Mouse (Mus musculus) limb, embryonic 12.5 days (tissue): ENCODE measurements at regions not wholly inside any gene's neighbourhood (a gene's known extent, or its start where the extent isn't known, plus 50 kb on each side); places are given as distances from the start of the nearest gene placed in this dataset.

Source experiments
- ATAC-seq: fragments of 200-750 bp; cut with Nextera tagmentation; 2 replicates; pipeline ENCODE4 v1.8.0; 2017; ENCODE audit warnings: low read depth, moderate TSS enrichment; ENCODE audit not compliant: insufficient number of reproducible peaks, insufficient read depth, low FRiP score, low TSS enrichment
- H3K27ac ChIP-seq: fragments of 300-500 bp; sonication (generic); 2 replicates; pipeline ENCODE4 v1.5.1; 2016; ENCODE audit warnings: mild to moderate bottlenecking, moderate library complexity
- H3K27me3 ChIP-seq: fragments of 300-500 bp; sonication (generic); 2 replicates; pipeline ENCODE4 v1.6.1; 2016; ENCODE audit warnings: mild to moderate bottlenecking, moderate library complexity
- H3K36me3 ChIP-seq: fragments of 300-500 bp; sonication (generic); 2 replicates; pipeline ENCODE4 v1.6.1; 2016; ENCODE audit warnings: mild to moderate bottlenecking, moderate library complexity
- H3K4me1 ChIP-seq: fragments of 300-500 bp; sonication (generic); replicated peaks from 2 replicates; pipeline ENCODE4 v1.6.1; 2016
- H3K4me2 ChIP-seq: fragments of 300-500 bp; sonication (generic); 2 replicates; pipeline ENCODE4 v1.6.1; 2016; ENCODE audit warnings: mild to moderate bottlenecking, moderate library complexity
- H3K4me3 ChIP-seq: fragments of 300-500 bp; sonication (generic); replicated peaks from 2 replicates; pipeline ENCODE4 v1.5.1; 2016; ENCODE audit warnings: mild to moderate bottlenecking
- H3K9ac ChIP-seq: fragments of 300-500 bp; sonication (generic); replicated peaks from 2 replicates; pipeline ENCODE4 v1.6.1; 2016; ENCODE audit warnings: mild to moderate bottlenecking, moderate library complexity
- H3K9me3 ChIP-seq: fragments of 300-500 bp; sonication (generic); 2 replicates; pipeline ENCODE4 v1.6.1; 2016; ENCODE audit warnings: mild to moderate bottlenecking, moderate library complexity
- WGBS: fragments of 180-500 bp; shearing (Covaris S2); methylation state at CpG from one replicate; pipeline ENCODE4 v1.1.7; 2016; 5-methylcytosine and 5-hydroxymethylcytosine counted together

DNA sequence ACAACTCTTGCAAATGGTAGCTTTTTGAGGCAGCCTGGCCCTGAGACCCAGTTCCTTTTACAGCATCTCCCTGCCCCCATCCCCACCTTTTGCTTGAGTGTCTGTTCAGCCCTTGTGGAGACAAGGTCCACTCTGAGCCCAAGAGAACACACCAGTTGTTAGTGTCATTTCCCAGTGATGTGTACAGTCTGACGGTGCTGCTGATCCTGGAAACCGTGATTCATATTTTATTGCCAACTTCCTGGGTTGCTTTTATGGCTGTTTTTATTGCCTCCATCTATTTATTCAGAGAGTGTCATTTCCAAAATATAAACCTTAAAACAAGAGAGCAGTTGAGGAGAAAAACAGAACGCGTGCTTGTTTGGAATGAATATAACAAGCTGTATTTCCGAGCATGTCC, 309.6 kb upstream of the Isl1 start:
- no peak overlapping the region for H3K9ac ChIP-seq
- no peaks in the 10 kb centered on the region for H3K9me3 ChIP-seq
- 62% methylated on average over 5 of the region's 5 CpGs for WGBS
- no peak overlapping the region for H3K27ac ChIP-seq
- no peak overlapping the region for H3K4me2 ChIP-seq
- H3K4me3 ChIP-seq: no peak overlapping the region
- no peaks in the 10 kb centered on the region for H3K4me1 ChIP-seq
- ATAC-seq: no peak
- H3K27me3 ChIP-seq: no peaks in the 10 kb centered on the region
- H3K36me3 ChIP-seq: no peaks in the 10 kb centered on the region

DNA sequence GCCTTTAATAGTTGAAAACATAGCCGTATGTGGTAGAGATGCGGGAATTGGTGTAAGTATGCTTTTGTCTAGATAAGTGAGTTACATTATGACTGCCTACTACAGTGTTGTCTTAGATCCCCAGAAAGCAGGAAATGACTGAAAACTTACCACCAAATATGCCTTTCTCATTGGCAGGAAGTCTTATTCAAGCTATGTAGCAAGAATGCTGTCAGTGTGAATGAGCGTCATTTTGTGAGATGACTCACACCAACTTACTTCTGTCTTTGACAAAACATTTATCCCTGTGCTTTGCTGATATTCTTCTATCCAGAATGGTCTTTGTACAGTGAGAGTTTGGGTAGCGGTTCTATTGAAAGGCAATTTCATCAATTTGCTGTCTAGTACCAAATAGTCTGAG, 286.9 kb upstream of the Isl1 start:
- Histone ChIP-seq H3K36me3 (no peaks in the 10 kb centered on the region), H3K9ac (no peak overlapping the region), H3K9me3 (no peaks in the 10 kb centered on the region), H3K4me2 (no peak overlapping the region), H3K4me3 (no peak overlapping the region), H3K27me3 (no peaks in the 10 kb centered on the region), H3K4me1 (no peaks in the 10 kb centered on the region), H3K27ac (no peak overlapping the region)
- ATAC-seq: no peak
- WGBS: 93% methylated on average over 4 of the region's 4 CpGs

DNA sequence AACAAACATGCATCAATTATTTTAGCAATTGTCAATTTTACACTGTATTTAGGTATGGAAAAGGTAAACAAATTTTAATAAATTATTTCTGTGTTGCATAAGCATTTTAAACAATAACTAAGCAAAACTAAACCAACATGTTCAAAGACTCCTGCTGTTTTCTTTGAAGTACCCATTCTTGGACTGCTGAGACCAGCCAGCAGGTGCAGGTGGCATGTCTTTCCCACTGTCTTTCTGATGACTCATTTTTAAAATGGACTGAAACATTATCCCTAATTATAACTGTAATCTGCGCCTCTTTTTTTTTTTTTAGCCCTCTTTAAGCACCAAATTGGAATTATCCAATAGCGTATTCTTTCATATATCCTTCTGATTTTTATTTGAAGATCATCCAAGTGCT, 286.0 kb upstream of the Isl1 start:
- Histone ChIP-seq H3K9ac (no peak overlapping the region), H3K9me3 (no peaks in the 10 kb centered on the region), H3K36me3 (no peaks in the 10 kb centered on the region), H3K27me3 (no peaks in the 10 kb centered on the region), H3K4me1 (no peaks in the 10 kb centered on the region), H3K4me3 (no peak overlapping the region), H3K27ac (no peak overlapping the region), H3K4me2 (no peak overlapping the region)
- 92% methylated on average over 2 of the region's 2 CpGs for WGBS
- ATAC-seq: no peak

DNA sequence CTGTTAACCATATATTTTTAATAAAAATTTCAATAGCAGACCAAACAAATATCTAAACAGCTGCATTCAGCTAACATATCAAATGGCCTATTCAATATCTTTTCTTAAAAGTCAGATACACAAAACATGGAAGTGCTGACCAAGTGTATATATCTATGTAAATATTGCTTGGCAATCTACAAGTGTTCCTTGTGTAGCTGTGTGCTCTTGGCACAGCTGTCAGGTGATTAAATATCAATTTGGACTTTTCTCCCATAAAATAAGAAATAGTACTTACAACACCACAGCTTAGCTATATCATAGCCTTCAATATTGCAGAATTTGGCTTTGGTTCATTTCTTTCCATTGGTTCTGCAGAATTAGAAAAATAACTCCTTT, 266.5 kb upstream of the Isl1 start:
- H3K9ac ChIP-seq: no peak overlapping the region
- H3K36me3 ChIP-seq: no peaks in the 10 kb centered on the region
- no peak overlapping the region for H3K4me2 ChIP-seq
- H3K4me1 ChIP-seq: no peaks in the 10 kb centered on the region
- H3K9me3 ChIP-seq: no peaks in the 10 kb centered on the region; the same call in 1 of the 2 replicates
- no peak overlapping the region for H3K27ac ChIP-seq
- ATAC-seq: no peak
- H3K4me3 ChIP-seq: no peak overlapping the region
- no peaks in the 10 kb centered on the region for H3K27me3 ChIP-seq

DNA sequence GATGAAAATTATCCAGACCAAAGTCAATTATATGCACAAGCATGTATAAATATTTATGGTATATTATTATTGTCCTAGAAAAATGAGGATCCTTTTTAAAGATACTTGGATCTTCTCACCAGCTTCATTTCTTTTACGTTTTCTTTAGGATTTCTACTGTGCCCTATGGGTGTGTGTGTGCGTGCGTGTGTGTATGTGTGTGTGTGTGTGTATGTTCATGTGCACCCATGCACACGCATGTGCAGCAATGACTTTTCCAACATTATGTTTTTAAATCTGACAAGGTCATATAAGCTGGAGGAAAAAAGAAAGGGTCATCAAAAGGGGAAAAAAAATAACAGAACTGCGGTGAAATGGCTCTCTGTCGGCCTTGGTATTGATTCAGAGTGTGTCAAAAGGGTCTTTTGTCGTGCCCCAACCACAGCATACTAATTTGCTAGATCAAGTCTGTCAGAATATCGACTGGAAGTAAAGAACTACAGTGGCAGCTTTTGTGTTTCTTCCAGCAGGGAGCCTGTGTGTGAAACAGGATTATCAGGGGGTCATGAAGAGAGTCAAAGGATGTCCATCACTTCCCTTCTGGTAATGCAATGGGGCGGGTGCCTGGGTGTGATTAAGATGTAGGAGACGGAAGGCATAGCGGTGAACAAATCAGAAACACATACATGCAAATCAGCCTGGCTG, 265.9 kb upstream of the Isl1 start:
- H3K9me3 ChIP-seq: no peaks in the 10 kb centered on the region; the same call in 1 of the 2 replicates
- H3K9ac ChIP-seq: no peak overlapping the region
- H3K4me2 ChIP-seq: no peak overlapping the region
- WGBS: 82% methylated on average over 11 of the region's 11 CpGs
- H3K27ac ChIP-seq: no peak overlapping the region
- no peak overlapping the region for H3K4me3 ChIP-seq
- H3K27me3 ChIP-seq: no peaks in the 10 kb centered on the region
- no peak for ATAC-seq
- H3K36me3 ChIP-seq: no peaks in the 10 kb centered on the region
- no peaks in the 10 kb centered on the region for H3K4me1 ChIP-seq

DNA sequence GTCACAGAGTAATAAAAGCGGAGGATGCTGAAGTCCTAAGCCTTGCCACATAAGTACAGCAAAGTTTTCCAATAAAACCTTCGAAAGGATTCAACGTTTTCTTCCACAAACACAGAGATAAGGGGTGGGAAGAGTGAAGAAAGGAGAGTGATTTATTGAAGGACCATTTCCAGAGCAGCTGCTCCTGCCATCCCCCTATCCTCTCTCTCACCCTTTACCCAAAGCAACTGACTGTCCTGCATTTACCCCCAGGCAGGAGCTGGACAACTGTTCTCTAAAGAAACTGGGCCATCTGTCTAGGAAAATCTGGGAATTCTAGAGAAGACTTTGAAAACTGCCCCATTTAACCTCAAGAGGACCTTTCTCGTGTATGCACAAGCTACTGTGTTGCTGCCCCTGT, 245.6 kb upstream of the Isl1 start:
- ATAC-seq: no peak
- H3K4me3 ChIP-seq: no peak overlapping the region
- WGBS: 46% methylated on average over 4 of the region's 4 CpGs

DNA sequence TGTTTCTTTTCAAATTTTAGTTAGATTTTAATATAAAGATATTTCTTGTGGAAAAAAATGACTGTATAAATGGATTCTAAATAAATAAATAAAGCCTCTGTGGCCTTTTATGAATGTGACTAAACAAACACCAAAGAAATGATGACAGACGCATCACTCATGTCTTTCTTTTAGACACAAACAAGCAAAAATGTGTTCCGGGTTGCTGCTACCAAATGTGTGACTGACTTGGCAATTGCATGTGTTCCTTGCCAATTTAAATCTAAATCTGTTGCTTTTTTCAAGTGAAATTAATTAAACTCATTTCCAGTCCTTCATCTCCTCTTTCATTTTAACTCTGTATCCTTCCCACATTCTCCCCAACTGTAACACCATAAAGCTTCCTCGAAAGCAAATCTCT, 225.7 kb upstream of the Isl1 start:
- H3K27me3 ChIP-seq: no peaks in the 10 kb centered on the region
- H3K27ac ChIP-seq: no peak overlapping the region
- no peak overlapping the region for H3K4me2 ChIP-seq
- H3K9me3 ChIP-seq: no peaks in the 10 kb centered on the region
- H3K4me1 ChIP-seq: no peaks in the 10 kb centered on the region
- 90% methylated on average over 3 of the region's 3 CpGs for WGBS
- H3K9ac ChIP-seq: no peak overlapping the region
- H3K4me3 ChIP-seq: no peak overlapping the region
- no peaks in the 10 kb centered on the region for H3K36me3 ChIP-seq
- ATAC-seq: no peak

More for the DNA sequence above, 245.6 kb upstream of the Isl1 start:
- Histone ChIP-seq H3K9ac (no peak overlapping the region), H3K9me3 (no peaks in the 10 kb centered on the region), H3K4me2 (no peak overlapping the region), H3K4me1 (no peaks in the 10 kb centered on the region), H3K27me3 (no peaks in the 10 kb centered on the region), H3K27ac (no peak overlapping the region), H3K36me3 (no peaks in the 10 kb centered on the region)

DNA sequence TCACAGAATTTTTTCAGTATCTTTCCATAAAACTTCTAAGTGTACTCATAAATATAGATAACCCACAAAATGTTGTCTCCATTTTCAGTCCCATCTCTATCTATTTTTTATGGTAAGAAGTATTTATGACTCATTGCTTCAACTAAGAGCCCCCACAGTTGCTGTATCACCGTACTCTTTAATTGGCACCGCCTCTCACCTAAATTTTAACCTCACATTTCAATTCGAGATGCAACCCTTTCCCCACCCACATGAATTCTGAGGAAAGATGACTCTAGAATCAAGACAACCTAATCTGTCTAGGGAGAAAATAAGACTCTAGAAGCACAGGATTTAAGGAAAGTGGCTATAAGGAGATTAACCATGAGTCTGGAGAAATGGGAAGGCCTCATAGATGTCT, 223.7 kb upstream of the Isl1 start:
- no peak overlapping the region for H3K9ac ChIP-seq
- no peaks in the 10 kb centered on the region for H3K27me3 ChIP-seq
- H3K4me2 ChIP-seq: no peak overlapping the region
- no peaks in the 10 kb centered on the region for H3K36me3 ChIP-seq
- no peaks in the 10 kb centered on the region for H3K9me3 ChIP-seq
- no peak overlapping the region for H3K4me3 ChIP-seq
- no peaks in the 10 kb centered on the region for H3K4me1 ChIP-seq
- WGBS: 85% methylated on average over 3 of the region's 3 CpGs
- no peak overlapping the region for H3K27ac ChIP-seq
- no peak for ATAC-seq

DNA sequence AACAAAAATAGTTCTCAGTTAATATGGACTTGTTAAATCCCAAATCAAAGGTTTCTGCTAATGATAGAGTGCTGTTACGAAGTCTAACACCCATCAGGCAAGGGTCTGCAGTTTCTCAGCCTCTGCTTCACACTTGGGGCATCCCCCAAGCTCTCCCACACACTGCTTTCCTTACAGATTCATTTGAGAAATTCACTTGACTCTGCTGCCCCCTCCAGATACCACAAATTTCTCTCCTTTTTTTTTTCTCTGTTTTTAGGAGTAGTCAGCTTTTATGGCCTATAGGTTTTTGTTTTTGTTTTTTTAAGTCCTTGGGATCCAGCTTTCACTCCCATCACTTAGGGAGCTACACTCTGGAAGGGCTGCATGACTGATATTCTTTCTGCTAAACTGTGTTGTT, 218.8 kb upstream of the Isl1 start:
- 8% methylated on average over 1 of the region's 1 CpGs for WGBS

DNA sequence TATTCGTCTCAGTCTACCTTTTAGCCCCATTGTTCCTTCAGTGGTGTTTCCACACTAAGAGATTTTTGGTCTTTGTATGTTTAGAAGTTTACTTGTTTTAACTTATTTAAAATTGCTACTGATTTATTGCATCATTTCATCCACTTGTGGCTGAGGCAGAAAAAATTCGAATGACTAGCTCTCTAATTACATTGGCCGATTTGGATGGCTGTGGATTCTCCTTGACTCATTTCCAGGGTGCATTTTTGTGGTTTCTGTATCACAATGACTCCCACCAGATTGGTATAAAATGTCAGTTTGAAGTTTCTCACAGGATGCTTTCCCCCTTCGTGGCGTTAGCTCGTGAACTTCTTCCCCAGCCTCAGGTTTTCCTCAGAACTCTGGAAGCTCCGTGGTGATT, 217.5 kb upstream of the Isl1 start:
- H3K9ac ChIP-seq: no peak overlapping the region
- no peak overlapping the region for H3K27ac ChIP-seq
- H3K27me3 ChIP-seq: no peaks in the 10 kb centered on the region
- WGBS: 53% methylated on average over 7 of the region's 7 CpGs
- H3K9me3 ChIP-seq: no peaks in the 10 kb centered on the region
- H3K4me1 ChIP-seq: peaks cover 5% of the 10 kb centered on the region
- no peak overlapping the region for H3K4me2 ChIP-seq
- no peak for ATAC-seq
- H3K4me3 ChIP-seq: no peak overlapping the region
- no peaks in the 10 kb centered on the region for H3K36me3 ChIP-seq

More for the DNA sequence above, 218.8 kb upstream of the Isl1 start:
- no peak overlapping the region for H3K4me3 ChIP-seq
- H3K9me3 ChIP-seq: no peaks in the 10 kb centered on the region
- no peak for ATAC-seq
- H3K36me3 ChIP-seq: no peaks in the 10 kb centered on the region
- H3K27ac ChIP-seq: no peak overlapping the region
- H3K27me3 ChIP-seq: no peaks in the 10 kb centered on the region
- no peak overlapping the region for H3K4me2 ChIP-seq
- H3K4me1 ChIP-seq: peaks cover 5% of the 10 kb centered on the region
- H3K9ac ChIP-seq: no peak overlapping the region

DNA sequence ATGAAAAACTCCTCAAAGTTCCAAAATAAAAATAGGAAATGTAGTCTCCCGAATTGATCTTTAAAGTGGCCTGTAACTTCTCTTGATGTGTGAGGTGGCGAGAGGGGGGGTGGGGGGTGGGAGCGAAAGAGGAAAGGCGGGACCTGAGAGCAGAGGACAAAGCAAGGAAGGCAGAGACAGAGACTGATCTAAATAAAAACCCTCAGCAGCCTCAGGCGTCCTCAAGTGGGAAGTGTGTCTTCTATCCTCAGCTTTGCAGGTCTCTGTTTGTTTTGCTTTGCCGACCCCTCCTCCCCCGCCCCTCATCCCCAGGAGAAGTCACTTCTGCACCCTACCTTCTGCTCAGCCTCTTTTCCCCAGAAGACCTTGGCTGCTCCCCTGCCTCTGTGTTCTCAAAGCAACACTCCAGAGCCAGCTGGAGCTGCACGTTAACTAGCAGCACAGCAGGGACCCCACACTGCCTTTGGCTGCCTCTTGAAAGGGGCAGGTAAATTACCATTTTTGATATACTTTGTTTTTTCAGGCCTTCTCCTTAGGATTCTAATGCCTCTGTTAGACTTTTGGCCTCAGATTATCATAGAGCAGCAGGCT, 214.3 kb upstream of the Isl1 start:
- H3K9me3 ChIP-seq: no peaks in the 10 kb centered on the region
- H3K4me2 ChIP-seq: peak overlapping the region; percentile 41
- H3K4me3 ChIP-seq: no peak overlapping the region
- H3K27me3 ChIP-seq: no peaks in the 10 kb centered on the region
- no peak for ATAC-seq
- peaks cover 5% of the 10 kb centered on the region for H3K4me1 ChIP-seq
- no peak overlapping the region for H3K27ac ChIP-seq
- no peak overlapping the region; the same call in 1 of the 2 replicates for H3K9ac ChIP-seq
- WGBS: 5% methylated on average over 8 of the region's 8 CpGs
- H3K36me3 ChIP-seq: no peaks in the 10 kb centered on the region
